Mouse (Mus musculus) intestine, embryonic 15.5 days (tissue): Measurements from ENCODE around the gene Arhgap24. TPM values are rescaled to one million over a fixed set of nuclear protein-coding genes. Genes with fewer than 3 reads are reported as not detected.

Experiments
- ATAC-seq: fragments of 200-750 bp; cut with Nextera tagmentation; 2 replicates; pipeline ENCODE4 v1.8.0; 2017; ENCODE audit warnings: moderate TSS enrichment, moderate library complexity
- H3K27ac ChIP-seq: fragments of 300-500 bp; sonication (generic); 2 replicates; pipeline ENCODE4 v1.5.1; 2015; ENCODE audit warnings: mild to moderate bottlenecking, inconsistent platforms
- H3K27me3 ChIP-seq: fragments of 300-500 bp; sonication (generic); replicated peaks from 2 replicates; pipeline ENCODE4 v1.6.1; 2015; ENCODE audit warnings: inconsistent platforms
- H3K36me3 ChIP-seq: fragments of 300-500 bp; sonication (generic); 2 replicates; pipeline ENCODE4 v1.6.1; 2015; ENCODE audit warnings: inconsistent platforms
- H3K4me1 ChIP-seq: fragments of 300-500 bp; sonication (generic); replicated peaks from 2 replicates; pipeline ENCODE4 v1.6.1; 2015; ENCODE audit warnings: inconsistent platforms
- H3K4me2 ChIP-seq: fragments of 300-500 bp; sonication (generic); replicated peaks from 2 replicates; pipeline ENCODE4 v1.6.1; 2015; ENCODE audit warnings: mild to moderate bottlenecking, inconsistent platforms
- H3K4me3 ChIP-seq: fragments of 300-500 bp; sonication (generic); replicated peaks from 2 replicates; pipeline ENCODE4 v1.5.1; 2015; ENCODE audit warnings: inconsistent platforms
- H3K9ac ChIP-seq: fragments of 300-500 bp; sonication (generic); 2 replicates; pipeline ENCODE4 v1.6.1; 2015; ENCODE audit warnings: inconsistent platforms
- H3K9me3 ChIP-seq: fragments of 300-500 bp; sonication (generic); 2 replicates; pipeline ENCODE4 v1.6.1; 2016; ENCODE audit warnings: inconsistent platforms
- WGBS: fragments of 180-500 bp; shearing (Covaris S2); methylation state at CpG from one replicate; pipeline ENCODE4 v1.1.7; 2015; 5-methylcytosine and 5-hydroxymethylcytosine counted together
- polyA plus RNA-seq: library from polyadenylated mRNA; unstranded; fragments of >200 nt; fragmentation: Nextera tagmentation; extraction: Ambion mirVana; gene quantifications from 2 replicates; pipeline ENCODE4 v1.2.1, GENCODE M21; 2015

The Arhgap24 gene
- polyA plus RNA-seq, 1 experiment from 2014 or later, result 12.0 TPM

- Histone ChIP-seq H3K4me3 (no peak overlapping the region), H3K27me3 (no peaks in the 10 kb centered on the region), H3K4me1 (no peaks in the 10 kb centered on the region), H3K9me3 (no peaks in the 10 kb centered on the region), H3K9ac (no peak overlapping the region), H3K36me3 (no peaks in the 10 kb centered on the region), H3K27ac (no peak overlapping the region), H3K4me2 (no peak overlapping the region)
- 82% methylated on average over 3 of the region's 3 CpGs for WGBS
- ATAC-seq, result no peak
Observed at GRCm38 (mm10) chr5:102613571-102613970, 132.4 kb downstream of the Arhgap24 start.

DNA sequence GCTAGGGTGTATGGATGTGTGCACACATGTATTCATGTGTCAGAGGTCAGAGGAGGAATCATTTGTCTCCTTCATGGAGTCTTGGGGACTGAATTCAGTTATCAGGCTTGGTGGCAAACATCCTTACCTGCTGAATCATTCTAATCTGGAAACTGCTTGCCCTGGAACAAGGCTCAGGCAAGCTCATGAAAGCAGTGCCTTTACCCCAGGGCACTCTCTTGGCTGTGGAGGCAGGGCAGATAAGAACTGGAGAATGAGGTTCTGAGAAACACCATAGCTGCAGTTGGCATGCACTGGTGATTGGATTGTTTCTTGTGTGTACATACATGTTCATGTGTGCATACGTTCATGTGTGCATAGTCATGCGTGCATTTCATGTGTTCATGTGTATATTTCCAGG, 132.9 kb downstream of the Arhgap24 start:
- Histone ChIP-seq H3K4me3 (no peak overlapping the region), H3K4me2 (no peak overlapping the region), H3K9ac (no peak overlapping the region), H3K27me3 (no peaks in the 10 kb centered on the region), H3K9me3 (no peaks in the 10 kb centered on the region), H3K36me3 (no peaks in the 10 kb centered on the region), H3K27ac (no peak overlapping the region), H3K4me1 (no peaks in the 10 kb centered on the region)
- no peak for ATAC-seq
- 90% methylated on average over 2 of the region's 2 CpGs for WGBS

GRCm38 (mm10) chr5:102615249-102615648, 134.1 kb downstream of the Arhgap24 start:
- no peak overlapping the region for H3K9ac ChIP-seq
- H3K9me3 ChIP-seq, result no peaks in the 10 kb centered on the region
- no peaks in the 10 kb centered on the region for H3K4me1 ChIP-seq
- H3K4me2 ChIP-seq, result no peak overlapping the region
- H3K4me3 ChIP-seq, result no peak overlapping the region
- H3K27ac ChIP-seq, result no peak overlapping the region
- 92% methylated on average over 6 of the region's 6 CpGs for WGBS
- H3K27me3 ChIP-seq, result no peaks in the 10 kb centered on the region
- no peak for ATAC-seq
- no peaks in the 10 kb centered on the region for H3K36me3 ChIP-seq

GRCm38 (mm10) chr5:102621036-102621435, 139.8 kb downstream of the Arhgap24 start:
- no peaks in the 10 kb centered on the region for H3K36me3 ChIP-seq
- no peak overlapping the region for H3K9ac ChIP-seq
- H3K4me1 ChIP-seq, result no peaks in the 10 kb centered on the region
- no peak for ATAC-seq
- no peaks in the 10 kb centered on the region for H3K27me3 ChIP-seq
- 93% methylated on average over 1 of the region's 1 CpGs for WGBS
- no peak overlapping the region for H3K4me3 ChIP-seq
- no peak overlapping the region for H3K27ac ChIP-seq
- H3K9me3 ChIP-seq, result no peaks in the 10 kb centered on the region
- H3K4me2 ChIP-seq, result no peak overlapping the region

GRCm38 (mm10) chr5:102623807-102624435, 142.7 kb downstream of the Arhgap24 start:
- H3K4me2 ChIP-seq, result no peak overlapping the region
- ATAC-seq, result no peak
- no peak overlapping the region for H3K9ac ChIP-seq
- H3K4me3 ChIP-seq, result no peak overlapping the region
- no peaks in the 10 kb centered on the region for H3K27me3 ChIP-seq
- no peaks in the 10 kb centered on the region for H3K4me1 ChIP-seq
- 79% methylated on average over 3 of the region's 3 CpGs for WGBS
- H3K27ac ChIP-seq, result no peak overlapping the region
- no peaks in the 10 kb centered on the region for H3K9me3 ChIP-seq
- no peaks in the 10 kb centered on the region for H3K36me3 ChIP-seq

- no peak for ATAC-seq
- no peaks in the 10 kb centered on the region for H3K27me3 ChIP-seq
Observed at GRCm38 (mm10) chr5:102626671-102627070, 145.5 kb downstream of the Arhgap24 start.

DNA sequence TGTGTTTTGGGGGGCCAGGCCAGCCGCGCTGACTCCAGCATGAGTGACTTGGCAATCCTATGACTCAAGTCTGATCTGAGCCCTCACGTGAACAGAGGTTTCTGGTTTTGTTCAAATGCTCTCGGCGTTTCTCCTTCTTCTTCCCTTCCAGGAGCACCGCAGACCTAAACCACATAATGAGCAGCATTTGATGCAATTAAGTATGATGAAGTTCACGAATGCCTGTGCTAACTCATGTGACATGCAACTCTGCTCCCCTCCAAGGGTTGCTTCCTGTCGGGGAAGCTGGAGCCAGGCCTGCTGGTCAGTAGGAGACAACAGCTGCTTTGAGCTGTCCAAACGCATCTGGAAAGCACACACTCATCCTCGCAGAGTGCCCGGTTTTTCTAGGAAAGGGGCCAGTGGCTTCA, 148.2 kb downstream of the Arhgap24 start:
- H3K9me3 ChIP-seq, result no peaks in the 10 kb centered on the region
- H3K27me3 ChIP-seq, result no peaks in the 10 kb centered on the region
- peak; percentile 68 for ATAC-seq
- WGBS, result 44% methylated on average over 11 of the region's 11 CpGs
- no peaks in the 10 kb centered on the region for H3K4me1 ChIP-seq
- no peak overlapping the region for H3K4me2 ChIP-seq
- no peak overlapping the region for H3K9ac ChIP-seq
- 0 out of 2 replicates have a peak overlapping the region, but pooled peaks have one; percentile 1 for H3K27ac ChIP-seq
- no peak overlapping the region for H3K4me3 ChIP-seq
- H3K36me3 ChIP-seq, result no peaks in the 10 kb centered on the region

More at GRCm38 (mm10) chr5:102626671-102627070, 145.5 kb downstream of the Arhgap24 start:
- WGBS, result 49% methylated on average over 2 of the region's 2 CpGs
- H3K9me3 ChIP-seq, result no peaks in the 10 kb centered on the region
- H3K27ac ChIP-seq, result no peak overlapping the region
- H3K4me1 ChIP-seq, result no peaks in the 10 kb centered on the region
- H3K4me2 ChIP-seq, result no peak overlapping the region
- no peak overlapping the region for H3K9ac ChIP-seq
- H3K4me3 ChIP-seq, result no peak overlapping the region
- no peaks in the 10 kb centered on the region for H3K36me3 ChIP-seq

GRCm38 (mm10) chr5:102635591-102635990, 154.4 kb downstream of the Arhgap24 start:
- Histone ChIP-seq H3K4me2 (no peak overlapping the region), H3K9ac (no peak overlapping the region), H3K27ac (no peak overlapping the region), H3K36me3 (no peaks in the 10 kb centered on the region), H3K9me3 (no peaks in the 10 kb centered on the region), H3K4me3 (no peak overlapping the region), H3K27me3 (no peaks in the 10 kb centered on the region), H3K4me1 (no peaks in the 10 kb centered on the region)
- no peak for ATAC-seq
- WGBS, result 58% methylated on average over 4 of the region's 4 CpGs

GRCm38 (mm10) chr5:102639782-102640559, 158.8 kb downstream of the Arhgap24 start:
- ATAC-seq, result no peak
- 44% methylated on average over 7 of the region's 7 CpGs for WGBS

GRCm38 (mm10) chr5:102643364-102643763, 162.2 kb downstream of the Arhgap24 start:
- 70% methylated on average over 7 of the region's 7 CpGs for WGBS
- Histone ChIP-seq H3K4me3 (no peak overlapping the region), H3K9me3 (no peaks in the 10 kb centered on the region), H3K4me1 (no peaks in the 10 kb centered on the region), H3K36me3 (no peaks in the 10 kb centered on the region), H3K4me2 (no peak overlapping the region), H3K27me3 (no peaks in the 10 kb centered on the region), H3K9ac (no peak overlapping the region), H3K27ac (no peak overlapping the region)
- ATAC-seq, result no peak

More at GRCm38 (mm10) chr5:102639782-102640559, 158.8 kb downstream of the Arhgap24 start:
- no peak overlapping the region for H3K27ac ChIP-seq
- no peaks in the 10 kb centered on the region for H3K36me3 ChIP-seq
- H3K4me1 ChIP-seq, result no peaks in the 10 kb centered on the region
- no peaks in the 10 kb centered on the region for H3K9me3 ChIP-seq
- no peaks in the 10 kb centered on the region for H3K27me3 ChIP-seq
- no peak overlapping the region for H3K9ac ChIP-seq
- no peak overlapping the region for H3K4me2 ChIP-seq
- no peak overlapping the region for H3K4me3 ChIP-seq

- Histone ChIP-seq H3K4me3 (no peak overlapping the region), H3K4me1 (no peaks in the 10 kb centered on the region), H3K27ac (no peak overlapping the region), H3K27me3 (no peaks in the 10 kb centered on the region), H3K36me3 (no peaks in the 10 kb centered on the region), H3K9me3 (no peaks in the 10 kb centered on the region), H3K4me2 (no peak overlapping the region), H3K9ac (no peak overlapping the region)
- no peak; the same call in 1 of the 2 replicates for ATAC-seq
- WGBS, result 70% methylated on average over 4 of the region's 4 CpGs
Observed at GRCm38 (mm10) chr5:102643820-102644219, 162.6 kb downstream of the Arhgap24 start.

DNA sequence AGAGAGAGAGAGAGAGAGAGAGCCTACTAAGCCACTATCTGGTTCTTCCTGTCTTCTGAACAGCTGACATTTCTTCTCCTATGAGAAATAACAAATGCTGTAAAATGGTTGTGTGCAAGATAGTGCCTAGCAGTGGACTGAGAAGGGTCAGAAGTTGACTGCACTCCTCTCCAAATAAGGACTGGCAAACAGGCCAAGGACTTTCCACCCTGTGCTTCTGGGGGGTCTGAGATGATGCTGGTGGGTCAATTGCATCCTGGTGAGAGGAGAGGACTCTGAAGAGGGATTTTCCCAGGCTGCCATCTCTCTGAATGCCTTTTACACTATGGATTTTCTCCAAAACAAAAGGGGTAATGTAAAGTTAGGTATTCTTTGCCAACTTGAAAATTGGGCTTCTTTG, 177.9 kb downstream of the Arhgap24 start:
- Histone ChIP-seq H3K27ac (no peak overlapping the region), H3K9ac (no peak overlapping the region)
- no peak for ATAC-seq

More for the DNA sequence above, 177.9 kb downstream of the Arhgap24 start:
- H3K9me3 ChIP-seq, result no peaks in the 10 kb centered on the region
- no peaks in the 10 kb centered on the region for H3K27me3 ChIP-seq
- no peaks in the 10 kb centered on the region for H3K4me1 ChIP-seq
- no peak overlapping the region for H3K4me2 ChIP-seq
- H3K36me3 ChIP-seq, result no peaks in the 10 kb centered on the region
- no peak overlapping the region for H3K4me3 ChIP-seq
